8 mouse cellular contexts compared by ENCODE assay signal in the genomic region with DNA sequence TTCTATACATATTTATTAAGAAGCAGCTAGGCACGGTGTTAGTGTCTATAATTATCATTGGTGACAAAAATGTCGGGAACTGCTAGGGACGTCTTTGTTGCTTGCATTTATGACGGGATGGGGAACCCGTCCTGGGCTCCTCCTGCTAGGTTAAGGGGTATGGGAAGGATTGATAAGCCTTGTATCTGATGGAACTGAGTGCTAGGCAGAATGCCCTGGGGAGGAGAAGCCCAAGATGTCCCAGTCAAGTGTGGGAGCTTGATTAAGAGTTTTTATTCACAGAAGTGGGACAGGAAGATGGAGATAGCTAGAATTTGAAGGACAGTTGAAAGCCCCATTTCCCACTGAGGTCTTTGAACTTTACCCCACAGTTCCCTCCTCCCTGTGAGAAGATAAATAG. TPM values are rescaled to one million over a fixed set of nuclear protein-coding genes. Genes with fewer than 3 reads are reported as not detected.
DNase-seq lines count a peak whose midpoint lies in the region; ATAC-seq lines count a peak whose summit lies in the region.

No protein-coding gene starts in this region.

- H3K36me3 ChIP-seq in heart, embryonic 14.5 days (ENCODE audit: control insufficient read depth, insufficient read depth, low read length) = peaks cover 14% of the 10 kb centered on the region
- peaks cover 17% of the 10 kb centered on the region for H3K36me3 ChIP-seq in midbrain, embryonic 14.5 days (ENCODE audit: control insufficient read depth, insufficient read depth, low read length)

- peak overlapping the region; percentile 72 to 91; a peak in 3 of 4 replicates for H3K4me3 ChIP-seq in heart, embryonic 14.5 days (ENCODE audit: control insufficient read depth in 1 of 2, insufficient read depth in 1 of 2, low read depth in 1 of 2, low read length in 2 of 2)
- H3K4me3 ChIP-seq in midbrain, embryonic 14.5 days (replicated peaks; ENCODE audit: low read depth, low read length) = peak overlapping the region; percentile 92

- no peak overlapping the region for H3K27ac ChIP-seq in heart, embryonic 14.5 days (replicated peaks in 1 of 2; ENCODE audit: control insufficient read depth in 1 of 2, insufficient read depth in 1 of 2, low read depth in 2 of 2, low read length in 2 of 2)
- no peak overlapping the region; the same call in 1 of the 2 replicates for H3K27ac ChIP-seq in midbrain, embryonic 14.5 days (replicated peaks; ENCODE audit: low read depth, low read length)

- H3K4me2 ChIP-seq in heart, embryonic 14.5 days (ENCODE audit: low read length) = peak overlapping the region; percentile 95
- H3K4me2 ChIP-seq in midbrain, embryonic 14.5 days (ENCODE audit: low read length) = peak overlapping the region; percentile 96

- H3K9ac ChIP-seq in heart, embryonic 14.5 days (ENCODE audit: low read length) = peak overlapping the region; percentile 93
- H3K9ac ChIP-seq in midbrain, embryonic 14.5 days (replicated peaks; ENCODE audit: low read length) = peak overlapping the region; percentile 82

- 17% methylated on average over 5 of the region's 5 CpGs for WGBS in heart, embryonic 14.5 days
- 9% methylated on average over 5 of the region's 5 CpGs for WGBS in midbrain, embryonic 14.5 days

- no peaks in the 10 kb centered on the region for H3K9me3 ChIP-seq in heart, embryonic 14.5 days (ENCODE audit: control insufficient read depth, low read length)
- H3K9me3 ChIP-seq in midbrain, embryonic 14.5 days (ENCODE audit: control insufficient read depth, low read length) = no peaks in the 10 kb centered on the region

- H3K27me3 ChIP-seq in heart, embryonic 14.5 days (ENCODE audit: control insufficient read depth, insufficient read depth, low read length) = no peaks in the 10 kb centered on the region
- no peaks in the 10 kb centered on the region for H3K27me3 ChIP-seq in midbrain, embryonic 14.5 days (ENCODE audit: control insufficient read depth, insufficient read depth, low read length)

- ATAC-seq in heart, embryonic 14.5 days (ENCODE audit: insufficient number of reproducible peaks, insufficient read depth, low FRiP score, low read depth) = no peak
- no peak for ATAC-seq in midbrain, embryonic 14.5 days (ENCODE audit: low FRiP score, low TSS enrichment)

- peaks cover 17 to 37% of the 10 kb centered on the region in 2 experiments for H3K4me1 ChIP-seq in heart, embryonic 14.5 days (ENCODE audit: control insufficient read depth in 2 of 2, insufficient read depth in 2 of 2, low read length in 2 of 2)
- peaks cover 19% of the 10 kb centered on the region for H3K4me1 ChIP-seq in midbrain, embryonic 14.5 days (ENCODE audit: control insufficient read depth, insufficient read depth, low read length)

- DNase-seq in heart, adult 11 months = no peak
- DNase-seq in c-Kit-positive CD71-positive TER-119-positive erythroid progenitor cells, embryonic 14.5 days (ENCODE audit: low spot score) = peak; percentile 77
- peak; percentile 15 for DNase-seq in induced T-regulatory cell, adult 2 months (ENCODE audit: low read depth)
- DNase-seq in midbrain, embryonic 14.5 days = no peak
- no peak for DNase-seq in adrenal gland, adult 8-10 months
- no peak for DNase-seq in thymus, postnatal 36 days
- DNase-seq in layer of hippocampus, postnatal 25 days (ENCODE audit: extremely low spot score in 1 of 2, low spot score in 1 of 2) = no peak

RNA-seq across cellular contexts. Expression of a gene that starts 1.5 kb away (rescaled TPM):
- 78.1 and 85.2 TPM in 2 replicates for polyA plus RNA-seq in heart, embryonic 14.5 days (2014; fragmentation: Nextera tagmentation; extraction: Ambion mirVana)
- polyA plus RNA-seq in midbrain, embryonic 14.5 days (2014; fragmentation: Nextera tagmentation; extraction: Ambion mirVana) = 73.9 and 97.4 TPM in 2 replicates
- 10 to 100 TPM; 67.5 to 78.3 (median 72.4) TPM for total RNA-seq in adrenal gland, adult 8-10 months (2022)
- total RNA-seq in layer of hippocampus, postnatal 25 days (2021) = 100 to 1,000 TPM; 148 to 156 TPM

Comparison
In these comparisons a context has a peak if more than half of its experiments do, and no peak if none do; other contexts are left out.
1. DNase-seq: peak in c-Kit-positive CD71-positive TER-119-positive erythroid progenitor cells, embryonic 14.5 days (single experiment) and induced T-regulatory cell, adult 2 months (single experiment); none in heart, adult 11 months (single experiment), midbrain, embryonic 14.5 days (single experiment), adrenal gland, adult 8-10 months (single experiment), thymus, postnatal 36 days (0 of 2) and layer of hippocampus, postnatal 25 days (0 of 2).